Mouse (Mus musculus): Measurements from ENCODE around the gene Dcp1a. TPM values are rescaled to one million over a fixed set of nuclear protein-coding genes. Genes with fewer than 3 reads are reported as not detected.

Gene Dcp1a
- 10 to 100 TPM; 32.8 to 37.1 TPM for total RNA-seq (2023)

DNA sequence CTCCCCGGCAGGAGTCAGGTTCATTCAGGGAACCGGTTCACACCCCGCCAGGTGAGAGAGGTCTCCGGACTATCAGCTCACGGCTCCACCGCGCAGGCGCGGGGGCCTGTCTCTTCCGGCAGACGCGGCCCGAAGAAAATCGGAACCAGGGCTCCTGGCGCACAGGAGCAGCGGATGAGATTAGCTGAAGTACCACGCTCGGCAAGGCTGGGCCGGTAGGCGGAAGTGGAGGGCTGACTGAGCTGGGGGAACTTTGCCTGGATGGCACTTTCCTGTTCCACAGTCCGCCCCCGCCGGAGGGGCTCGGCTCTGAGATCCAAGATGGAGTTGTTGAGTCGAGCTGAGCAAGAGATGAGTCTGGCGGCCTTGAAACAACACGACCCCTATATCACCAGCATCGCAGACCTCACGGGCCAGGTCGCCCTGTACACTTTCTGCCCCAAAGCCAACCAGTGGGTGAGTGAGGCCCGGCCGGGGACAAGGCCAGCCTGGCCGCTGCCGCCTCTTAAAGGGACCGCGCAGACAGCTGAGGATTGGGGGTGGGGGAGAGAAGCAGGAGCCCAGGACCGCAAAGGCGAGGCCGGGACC, at the start of gene Dcp1a:
Dcp1a (plus strand) TSS at position 175 of the 588 bp plus-strand sequence.

DNA sequence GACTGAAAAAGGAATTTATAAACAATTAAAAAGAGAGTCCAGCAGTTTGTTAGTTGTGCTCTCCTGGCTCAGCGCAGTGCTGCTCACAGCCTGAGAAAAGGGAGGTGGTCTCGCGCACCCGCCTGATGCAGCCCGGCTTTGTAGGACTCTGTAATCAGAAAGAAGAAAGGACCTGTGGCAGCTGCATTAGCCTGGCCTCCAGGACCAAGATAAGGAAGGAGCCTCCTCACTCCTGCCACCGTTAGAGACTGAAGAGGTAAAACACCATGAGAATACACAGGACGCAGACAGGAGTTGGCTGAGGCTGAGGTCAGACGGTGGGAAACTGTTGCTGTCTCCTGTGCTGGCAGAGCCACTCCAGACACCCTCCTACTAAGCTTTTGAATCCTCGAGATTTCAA, 12.0 kb downstream of the Dcp1a start, which contains the start of gene Cacna1d:
Cacna1d (minus strand) TSS at position 114 of the 400 bp plus-strand sequence.

DNA sequence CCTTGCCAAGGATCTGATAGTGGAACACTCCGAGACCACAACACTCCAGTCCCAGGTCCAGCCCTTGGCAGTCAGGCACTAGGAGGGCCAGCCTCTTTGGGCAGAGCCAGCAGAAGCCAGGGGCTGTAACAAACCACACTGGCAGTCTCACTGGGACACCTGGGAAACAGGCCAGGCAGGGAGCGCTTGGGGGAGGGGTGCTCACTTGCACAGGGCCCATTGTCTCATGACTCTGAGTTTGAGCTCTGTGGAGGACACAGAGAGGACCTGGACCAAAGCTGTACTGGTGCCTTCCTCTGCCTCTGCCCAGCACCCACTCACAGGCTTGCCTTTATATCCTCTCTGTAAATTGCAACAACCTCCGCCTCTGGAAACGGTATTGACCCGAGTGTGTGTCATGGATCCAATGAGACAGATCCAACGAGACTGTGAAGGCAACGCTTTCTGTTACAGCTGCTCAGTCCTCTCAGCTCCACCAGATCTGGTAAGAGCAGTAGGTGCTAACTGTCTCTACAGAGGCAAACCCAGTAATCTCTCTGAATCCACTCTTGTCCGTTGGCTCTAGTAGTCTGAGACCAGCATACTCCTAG, 68.9 kb downstream of the Dcp1a start, which contains the start of gene Tkt:
Tkt (plus strand) TSS at position 229 of the 590 bp plus-strand sequence.

Other genes starting within 250 kb of the Dcp1a start
- 10 to 100 TPM in 1 of 2 experiments, 1 to 10 TPM in 1; 8.6 to 11.8 TPM for gene Cacna1d, start 11.9 kb downstream of the Dcp1a start, total RNA-seq (2023)
- 100 to 1,000 TPM; 577 to 593 TPM for gene Tkt, start 68.8 kb downstream of the Dcp1a start, total RNA-seq (2023)
- 1,000 to 10,000 TPM; 1,406 to 1,498 TPM for gene Prkcd, start 146.7 kb downstream of the Dcp1a start, total RNA-seq (2023)
- gene Rft1, start 174.8 kb downstream of the Dcp1a start, total RNA-seq (2023): 10 to 100 TPM; 13.3 to 14.1 TPM
- 10 to 100 TPM; 10.6 to 11.7 TPM for gene Sfmbt1, start 235.3 kb downstream of the Dcp1a start, total RNA-seq (2023)